Mouse (Mus musculus): ENCODE data around the gene Anks3. TPM values are rescaled to one million over a fixed set of nuclear protein-coding genes. Genes with fewer than 3 reads are reported as not detected.

The Anks3 gene
- total RNA-seq, 2 experiments from 2014 or later, result 67.3 to 68.3 TPM

DNA sequence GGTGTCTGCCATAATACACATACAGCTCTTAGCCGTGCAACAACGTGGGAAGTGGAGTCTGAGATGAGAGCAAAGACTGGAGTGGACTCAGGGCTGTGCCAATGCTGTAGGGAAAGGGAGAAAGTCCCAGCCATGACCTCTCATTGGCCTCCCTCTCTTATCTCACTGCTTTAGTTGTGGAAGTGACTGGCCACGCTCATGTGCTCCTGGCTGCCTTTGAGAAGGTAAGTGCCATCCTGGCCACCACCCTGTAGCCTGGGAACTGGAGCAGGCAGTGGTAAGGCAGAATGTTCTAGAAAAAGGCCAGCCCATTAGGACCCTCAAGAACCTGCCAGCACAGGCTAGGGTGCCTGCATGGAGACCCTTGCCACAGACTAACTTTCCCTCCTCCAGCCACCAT, 48.1 kb downstream of the Anks3 start:
- DNase-seq (ENCODE audit: extremely low spot score in 1 of 2, low spot score in 2 of 2), result peak in 1 of 2 experiments; percentile 6
- H3K27ac ChIP-seq, result no peak overlapping the region
- intact Hi-C loops (cut with DNase I), result no loop called here
- H3K4me3 ChIP-seq, result no peak overlapping the region
- TF ChIP-seq CTCF (IDR thresholded peaks at IDR 0.05), result no peak

DNA sequence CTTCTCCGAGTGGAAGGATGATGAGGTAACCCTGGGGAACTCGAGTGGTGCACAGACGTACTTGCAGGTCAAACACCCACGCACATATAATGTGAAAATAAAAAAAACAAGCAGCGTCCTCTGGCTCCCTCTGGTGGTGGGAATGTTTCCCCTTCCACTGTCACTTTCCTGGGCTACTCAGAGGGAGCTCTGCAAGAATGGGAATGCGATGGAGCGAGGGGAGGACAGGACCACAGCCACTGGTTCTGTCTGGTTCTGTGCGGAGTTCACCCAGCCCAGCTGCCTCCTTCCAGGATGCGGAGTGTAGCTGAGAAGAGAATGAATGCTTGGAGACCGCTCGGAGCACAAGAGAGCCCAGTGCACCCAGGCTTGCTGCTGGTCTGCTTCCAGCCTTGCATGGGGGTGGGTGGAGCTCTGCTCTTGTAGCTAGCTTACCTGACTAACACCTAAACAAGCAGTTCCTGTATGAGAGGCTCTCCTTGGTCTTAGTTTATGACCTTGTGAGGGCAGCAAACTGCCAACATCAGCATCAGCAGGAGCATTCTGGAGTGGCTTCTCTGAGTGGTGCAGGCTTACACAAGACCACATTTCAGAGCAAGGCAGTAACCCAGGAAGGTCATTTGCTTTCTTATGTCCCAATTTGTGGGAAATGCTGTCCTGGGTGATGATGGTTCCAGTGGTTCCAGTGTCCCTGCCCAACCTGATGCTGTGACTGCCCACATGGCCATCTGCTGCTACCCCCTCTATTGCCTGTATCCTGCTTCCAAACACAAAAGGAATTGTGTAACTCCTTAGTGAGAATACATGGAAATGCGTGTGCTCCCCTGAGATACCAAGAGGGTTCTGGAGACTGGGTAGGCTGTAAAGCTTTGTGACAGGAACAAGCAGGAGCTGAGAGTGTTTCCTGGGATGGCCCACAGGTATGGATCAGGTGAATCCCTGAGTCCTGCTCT, 49.9 kb downstream of the Anks3 start:
- intact Hi-C loops (cut with DNase I), result loop anchor here (1.0 to 2.0 kb wide), 2 partner anchors 27 to 35 kb away; partner anchors contain the start of gene Mgrn1
- DNase-seq (ENCODE audit: extremely low spot score in 1 of 2, low spot score in 2 of 2), result peak; percentile 86 to 90
- no peak overlapping the region for H3K4me3 ChIP-seq
- peak; percentile 98 for TF ChIP-seq CTCF (IDR thresholded peaks at IDR 0.05)
- H3K27ac ChIP-seq, result peak overlapping the region; percentile 81

DNA sequence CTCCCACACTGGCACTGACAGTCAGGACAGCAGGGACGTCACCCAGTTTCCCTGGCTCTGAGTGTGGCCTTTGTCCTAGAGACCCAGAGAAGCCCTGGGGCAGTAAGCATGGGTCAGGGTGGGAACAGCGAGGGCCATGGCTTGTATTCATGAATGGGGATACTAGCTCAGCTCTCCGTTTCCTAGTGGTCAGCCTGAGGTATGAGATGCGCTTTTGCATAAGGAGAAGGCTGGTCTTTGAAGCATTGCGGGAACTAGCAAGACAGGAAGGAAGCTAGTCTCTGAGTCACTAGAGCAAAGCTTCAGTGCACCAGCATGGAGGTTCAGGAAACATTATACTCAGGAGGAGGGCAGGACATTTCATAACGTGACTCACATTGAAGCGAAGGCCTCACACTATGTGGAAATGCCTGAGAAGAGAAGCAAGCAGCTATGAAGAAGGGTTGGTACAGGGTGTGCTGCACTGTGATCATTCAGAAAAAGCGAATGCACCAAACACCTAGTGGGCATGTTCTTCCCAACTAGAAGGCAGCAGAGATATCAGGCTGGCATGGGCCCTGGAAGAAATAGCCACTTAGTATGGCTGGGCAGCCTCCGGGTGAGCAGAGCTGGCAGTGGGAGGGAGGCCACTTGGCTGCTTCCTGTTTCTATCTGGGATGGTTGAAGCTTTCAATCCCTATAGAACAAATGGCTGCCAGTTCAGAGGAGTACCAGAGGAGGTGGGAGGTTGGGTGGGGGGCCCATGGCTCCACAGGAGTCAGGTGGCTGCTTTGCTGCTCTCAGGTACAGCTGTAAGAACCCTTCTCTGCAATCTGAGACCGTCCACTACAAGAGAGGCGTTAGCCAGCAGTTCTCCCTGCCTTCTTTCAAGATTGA, 50.9 kb downstream of the Anks3 start:
- intact Hi-C loops (cut with DNase I), result loop anchor here (1.0 to 2.0 kb wide), 2 partner anchors 26 to 34 kb away; partner anchors contain the start of gene Mgrn1
- TF ChIP-seq CTCF (IDR thresholded peaks at IDR 0.05), result no peak
- DNase-seq (ENCODE audit: extremely low spot score in 1 of 2, low spot score in 2 of 2), result peak in 1 of 2 experiments; percentile 13
- H3K27ac ChIP-seq, result peak overlapping the region; percentile 80
- no peak overlapping the region for H3K4me3 ChIP-seq

DNA sequence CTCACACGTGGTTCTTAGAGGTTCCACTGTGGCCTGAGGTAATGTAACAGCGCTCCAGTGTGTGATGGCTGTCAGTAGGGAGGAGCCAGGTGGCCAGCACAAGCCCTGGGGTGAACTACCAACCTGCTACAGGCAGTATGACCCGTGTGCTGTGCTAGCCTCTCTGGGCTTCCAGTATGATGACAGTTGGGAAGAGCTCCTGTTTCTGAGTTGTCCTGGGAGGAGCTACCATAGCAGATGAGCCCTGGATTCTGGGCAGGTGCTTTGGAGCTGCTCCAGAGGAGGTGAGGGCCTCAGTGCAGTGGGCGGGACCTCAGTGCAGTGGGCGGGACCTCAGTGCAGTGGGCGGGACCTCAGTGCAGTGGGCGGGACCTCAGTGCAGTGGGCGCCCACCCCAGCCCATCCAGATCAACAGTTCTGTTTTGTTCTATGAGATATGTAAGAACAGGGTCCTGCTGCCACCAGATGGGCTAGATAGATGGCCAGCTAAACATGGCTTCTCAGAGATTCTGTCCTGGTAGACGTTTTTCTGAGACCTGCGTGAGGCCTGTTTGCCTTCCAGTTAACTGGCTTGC, 51.8 kb downstream of the Anks3 start:
- intact Hi-C loops (cut with DNase I), result loop anchor here (2.0 kb wide), 1 partner anchor 25 kb away; the partner anchor contains the start of gene Mgrn1
- Histone ChIP-seq H3K27ac (peak overlapping the region; percentile 80), H3K4me3 (no peak overlapping the region)
- DNase-seq (ENCODE audit: extremely low spot score in 1 of 2, low spot score in 2 of 2), result peak in 1 of 2 experiments; percentile 8
- TF ChIP-seq CTCF (IDR thresholded peaks at IDR 0.05), result no peak

DNA sequence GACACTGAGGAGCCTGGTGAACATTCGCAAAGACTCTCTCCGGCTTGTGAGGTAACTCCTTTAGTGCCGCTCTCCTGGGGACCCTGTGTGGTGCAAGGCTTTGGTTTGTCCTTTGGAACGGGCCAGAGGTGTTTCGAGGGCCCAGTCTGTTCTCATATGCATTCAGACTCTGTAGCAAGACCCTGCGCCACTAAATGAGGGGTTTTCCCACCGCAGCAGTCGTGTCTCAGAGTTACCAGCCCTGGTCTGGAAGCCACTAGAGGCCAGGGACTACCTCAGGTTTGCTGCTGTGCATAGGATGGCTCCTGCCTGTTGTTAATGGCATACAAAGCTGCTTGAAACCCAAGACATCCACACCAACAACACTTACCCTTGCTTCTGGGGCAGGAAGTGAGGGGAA, 53.2 kb downstream of the Anks3 start:
- Histone ChIP-seq H3K27ac (no peak overlapping the region), H3K4me3 (no peak overlapping the region)
- intact Hi-C loops (cut with DNase I), result no loop called here
- no peak for TF ChIP-seq CTCF (IDR thresholded peaks at IDR 0.05)
- DNase-seq (ENCODE audit: extremely low spot score in 1 of 2, low spot score in 2 of 2), result no peak

DNA sequence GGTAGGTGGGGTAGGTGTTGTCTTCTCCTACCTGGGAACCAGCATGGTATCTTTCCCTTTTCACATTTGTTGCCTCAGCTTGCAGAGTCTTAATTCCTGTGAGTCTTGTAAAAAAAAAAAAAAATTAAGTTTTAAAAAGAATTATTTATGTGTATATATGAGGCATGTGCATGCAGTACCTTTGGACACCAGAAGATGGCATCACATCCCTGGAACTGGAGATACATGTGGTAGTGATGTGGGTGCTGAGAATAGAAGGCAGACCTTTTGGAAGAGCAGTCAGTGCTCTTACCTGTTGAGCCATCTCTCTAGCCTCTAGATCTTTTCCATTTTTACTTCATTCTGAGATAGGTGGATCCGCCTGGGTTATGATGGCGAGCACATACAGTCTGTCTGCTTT, 54.3 kb downstream of the Anks3 start:
- peak; percentile 55 for TF ChIP-seq CTCF (IDR thresholded peaks at IDR 0.05)
- intact Hi-C loops (cut with DNase I), result no loop called here

DNA sequence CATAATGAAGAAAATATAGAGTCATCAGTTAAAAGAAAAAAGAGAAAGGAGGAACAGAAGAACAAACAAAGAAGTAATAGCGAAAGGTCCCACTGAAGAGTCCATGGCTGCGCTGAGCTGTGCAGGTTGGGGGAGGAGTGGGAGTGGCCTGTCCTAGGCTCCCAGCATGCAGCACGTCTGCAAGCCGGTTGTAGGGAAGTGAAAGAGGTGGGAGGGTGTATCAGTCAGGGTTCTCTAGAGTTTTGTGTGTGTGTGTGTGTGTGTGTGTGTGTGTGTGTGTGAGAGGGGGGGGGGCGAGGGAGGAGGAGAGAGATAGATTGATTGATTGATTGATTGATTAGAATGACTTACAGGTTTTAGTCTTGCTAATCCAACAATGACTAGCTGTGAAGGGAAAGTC, 56.0 kb downstream of the Anks3 start:
- intact Hi-C loops (cut with DNase I), result no loop called here

More for the DNA sequence above, 54.3 kb downstream of the Anks3 start:
- Histone ChIP-seq H3K4me3 (no peak overlapping the region), H3K27ac (no peak overlapping the region)
- peak in 1 of 2 experiments; percentile 7 for DNase-seq (ENCODE audit: extremely low spot score in 1 of 2, low spot score in 2 of 2)

DNA sequence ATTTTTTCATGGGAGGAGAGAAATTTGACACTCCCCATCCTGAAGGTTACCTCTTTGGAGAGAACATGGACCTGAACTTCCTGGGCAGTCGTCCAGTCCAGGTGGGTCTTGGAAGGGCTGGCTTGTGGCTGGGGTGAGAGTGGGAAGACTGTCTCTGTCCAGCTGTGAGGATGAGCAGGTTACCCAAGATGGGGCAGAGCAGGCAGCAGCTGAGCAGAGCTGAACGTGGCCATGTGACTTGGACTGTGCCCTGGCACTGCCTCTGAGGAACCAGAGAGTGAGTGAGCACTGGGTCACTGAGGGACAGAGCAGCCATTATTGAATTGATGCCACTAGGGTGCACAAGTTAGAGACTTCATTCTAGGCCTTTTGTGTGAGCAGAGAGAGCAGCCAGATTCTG, 56.6 kb downstream of the Anks3 start:
- intact Hi-C loops (cut with DNase I), result no loop called here
- peak overlapping the region; percentile 33; the same call in 1 of the 2 replicates for H3K27ac ChIP-seq
- TF ChIP-seq CTCF (IDR thresholded peaks at IDR 0.05), result no peak
- no peak overlapping the region for H3K4me3 ChIP-seq
- DNase-seq (ENCODE audit: extremely low spot score in 1 of 2, low spot score in 2 of 2), result no peak

More for the DNA sequence above, 56.0 kb downstream of the Anks3 start:
- peak overlapping the region; percentile 33; the same call in 1 of the 2 replicates for H3K27ac ChIP-seq
- no peak for DNase-seq (ENCODE audit: extremely low spot score in 1 of 2, low spot score in 2 of 2)
- TF ChIP-seq CTCF (IDR thresholded peaks at IDR 0.05), result no peak
- H3K4me3 ChIP-seq, result no peak overlapping the region

DNA sequence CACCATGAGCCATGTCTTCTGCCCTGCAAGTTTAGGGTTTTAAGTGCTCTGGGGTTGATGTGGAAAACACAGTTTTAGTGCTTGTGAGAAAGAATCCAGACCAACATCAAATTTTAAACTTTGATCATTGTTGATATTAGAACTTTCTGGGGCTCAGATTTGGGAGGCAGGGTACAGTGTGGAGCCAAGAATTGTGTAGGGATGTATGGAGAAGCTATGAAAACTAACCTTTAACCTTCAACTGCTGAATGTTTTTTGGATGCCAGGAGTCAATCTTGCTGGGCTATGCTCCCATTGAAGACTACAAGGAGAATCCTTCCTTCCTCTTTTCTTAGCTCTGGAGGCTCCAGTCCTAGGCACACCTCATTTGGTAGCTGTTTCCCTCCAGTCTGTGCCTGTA, 57.4 kb downstream of the Anks3 start:
- TF ChIP-seq CTCF (IDR thresholded peaks at IDR 0.05), result no peak
- no peak overlapping the region; the same call in 1 of the 2 replicates for H3K27ac ChIP-seq
- no peak for DNase-seq (ENCODE audit: extremely low spot score in 1 of 2, low spot score in 2 of 2)
- H3K4me3 ChIP-seq, result no peak overlapping the region
- intact Hi-C loops (cut with DNase I), result no loop called here

DNA sequence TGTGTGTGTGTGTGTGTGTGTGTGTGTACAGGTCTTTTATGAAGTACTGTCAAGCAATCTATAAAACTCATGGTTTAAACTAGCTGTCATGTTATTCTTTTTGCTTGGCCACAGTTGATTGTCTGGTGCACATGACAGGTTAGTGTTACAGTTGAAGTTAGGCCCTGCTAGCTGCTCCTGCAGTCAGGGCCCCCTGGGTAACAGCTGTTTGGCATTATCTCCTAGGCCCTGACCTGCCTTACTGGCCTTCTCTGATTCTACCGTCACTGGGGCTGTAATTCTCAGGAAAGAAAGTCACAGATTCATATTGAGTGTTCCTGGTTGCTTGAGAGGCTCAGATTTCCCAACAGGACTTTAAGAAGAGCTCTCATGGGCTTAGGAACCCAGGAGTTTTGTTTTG, 58.4 kb downstream of the Anks3 start:
- intact Hi-C loops (cut with DNase I), result no loop called here
- no peak for DNase-seq (ENCODE audit: extremely low spot score in 1 of 2, low spot score in 2 of 2)
- no peak overlapping the region for H3K27ac ChIP-seq
- no peak overlapping the region for H3K4me3 ChIP-seq
- no peak for TF ChIP-seq CTCF (IDR thresholded peaks at IDR 0.05)

DNA sequence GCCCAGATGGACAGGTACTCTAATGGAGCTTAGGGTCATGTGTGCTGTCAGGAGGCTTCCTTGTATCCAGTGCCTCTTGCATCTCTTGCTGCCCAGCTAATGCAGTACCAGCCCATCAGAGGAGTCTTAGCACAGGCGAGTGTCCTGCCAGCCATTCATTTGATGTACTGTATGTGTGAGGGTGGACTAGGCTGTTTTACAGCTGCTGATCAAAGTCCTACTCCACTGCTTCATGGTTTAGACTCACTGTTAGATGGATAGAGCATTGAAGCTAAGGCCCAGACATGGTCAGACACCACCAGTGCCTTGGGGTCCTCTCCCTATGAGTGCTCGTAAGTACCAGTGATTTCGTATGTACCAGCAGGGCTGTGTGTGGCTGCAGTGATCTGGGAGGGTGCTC, 59.1 kb downstream of the Anks3 start:
- no peak for DNase-seq (ENCODE audit: extremely low spot score in 1 of 2, low spot score in 2 of 2)
- TF ChIP-seq CTCF (IDR thresholded peaks at IDR 0.05), result no peak
- Histone ChIP-seq H3K4me3 (no peak overlapping the region), H3K27ac (no peak overlapping the region)
- intact Hi-C loops (cut with DNase I), result no loop called here

Data from left cerebral cortex, adult 2 months (tissue).